Mouse (Mus musculus): ENCODE measurements at regions not wholly inside any gene's neighbourhood (a gene's known extent, or its start where the extent isn't known, plus 50 kb on each side); places are given as distances from the start of the nearest gene placed in this dataset.

DNA sequence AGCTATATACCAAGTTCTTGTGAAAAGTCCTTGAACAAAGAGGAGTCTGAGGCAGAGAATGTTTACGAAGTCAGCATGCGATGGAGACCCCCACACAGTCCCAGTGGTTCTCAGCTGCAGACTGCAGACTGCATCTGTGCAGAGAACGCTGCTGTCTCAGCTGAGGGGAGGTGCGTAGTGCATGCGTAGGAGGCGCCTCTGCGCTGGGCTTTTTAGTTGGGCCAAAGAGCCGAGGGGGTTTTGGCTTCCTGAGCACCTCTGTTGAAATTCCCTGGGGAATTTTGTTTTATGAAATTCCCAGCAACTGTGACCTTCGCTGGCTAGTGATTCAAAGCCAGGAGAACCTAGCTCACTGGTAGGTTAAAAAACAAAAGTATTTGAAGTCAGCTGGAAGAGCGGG is 56.9 kb upstream of the Cyp1b1 start:
- TF ChIP-seq CTCF (IDR thresholded peaks at IDR 0.05; ENCODE audit: low read depth, low read length) (no peak), POLR2A (IDR thresholded peaks at IDR 0.05; ENCODE audit: extremely low read depth, insufficient read depth, low read length) (no peak)
